Mouse (Mus musculus) midbrain, embryonic 14.5 days (tissue): Measurements from ENCODE around the gene Rerg. TPM values are rescaled to one million over a fixed set of nuclear protein-coding genes. Genes with fewer than 3 reads are reported as not detected.

Experiments
- ATAC-seq: fragments of 200-750 bp; cut with Nextera tagmentation; 2 replicates; pipeline ENCODE4 v1.8.0; 2017; ENCODE audit warnings: moderate number of reproducible peaks, moderate library complexity; ENCODE audit not compliant: low FRiP score, low TSS enrichment
- DNase-seq: peaks from one replicate; pipeline ENCODE4 v3.0.0-alpha.2; 2015
- H3K27ac ChIP-seq: fragments of 300-500 bp; sonication (generic); replicated peaks from 2 replicates; pipeline ENCODE4 v1.5.1; 2014; ENCODE audit warnings: mild to moderate bottlenecking, low read depth, low read length, moderate library complexity
- H3K27me3 ChIP-seq: fragments of 300-500 bp; sonication (generic); 2 replicates; pipeline ENCODE4 v1.6.1; 2014; ENCODE audit warnings: low read length, control low read depth, mixed read lengths; ENCODE audit not compliant: control insufficient read depth, insufficient read depth
- H3K36me3 ChIP-seq: fragments of 300-500 bp; sonication (generic); 2 replicates; pipeline ENCODE4 v1.6.1; 2014; ENCODE audit warnings: low read length, control low read depth; ENCODE audit not compliant: control insufficient read depth, insufficient read depth
- H3K4me1 ChIP-seq: fragments of 300-500 bp; sonication (generic); 2 replicates; pipeline ENCODE4 v1.6.1; 2014; ENCODE audit warnings: mild to moderate bottlenecking, antibody characterized with exemption, low read length, control low read depth; ENCODE audit not compliant: control insufficient read depth, insufficient read depth
- H3K4me2 ChIP-seq: fragments of 300-500 bp; sonication (generic); 2 replicates; pipeline ENCODE4 v1.6.1; 2014; ENCODE audit warnings: mild to moderate bottlenecking, low read length, moderate library complexity
- H3K4me3 ChIP-seq: fragments of 300-500 bp; sonication (generic); replicated peaks from 2 replicates; pipeline ENCODE4 v1.5.1; 2014; ENCODE audit warnings: low read depth, low read length
- H3K9ac ChIP-seq: fragments of 300-500 bp; sonication (generic); replicated peaks from 2 replicates; pipeline ENCODE4 v1.6.1; 2014; ENCODE audit warnings: mild to moderate bottlenecking, low read length, moderate library complexity
- H3K9me3 ChIP-seq: fragments of 300-500 bp; sonication (generic); 2 replicates; pipeline ENCODE4 v1.6.1; 2016; ENCODE audit warnings: low read length, control low read depth, mixed read lengths; ENCODE audit not compliant: control insufficient read depth
- WGBS: fragments of 180-500 bp; shearing (Covaris S2); extraction: QIAGEN DNeasy Blood & Tissue Kit; methylation state at CpG from one replicate; pipeline ENCODE4 v1.1.7; 2014; 5-methylcytosine and 5-hydroxymethylcytosine counted together
- polyA plus RNA-seq: library from polyadenylated mRNA; unstranded; fragments of >200 nt; fragmentation: Nextera tagmentation; extraction: Ambion mirVana; gene quantifications from 2 replicates; pipeline ENCODE4 v1.2.1, GENCODE M21; 2014

The Rerg gene
- polyA plus RNA-seq, 1 experiment from 2014 or later = 5.9 TPM

DNA sequence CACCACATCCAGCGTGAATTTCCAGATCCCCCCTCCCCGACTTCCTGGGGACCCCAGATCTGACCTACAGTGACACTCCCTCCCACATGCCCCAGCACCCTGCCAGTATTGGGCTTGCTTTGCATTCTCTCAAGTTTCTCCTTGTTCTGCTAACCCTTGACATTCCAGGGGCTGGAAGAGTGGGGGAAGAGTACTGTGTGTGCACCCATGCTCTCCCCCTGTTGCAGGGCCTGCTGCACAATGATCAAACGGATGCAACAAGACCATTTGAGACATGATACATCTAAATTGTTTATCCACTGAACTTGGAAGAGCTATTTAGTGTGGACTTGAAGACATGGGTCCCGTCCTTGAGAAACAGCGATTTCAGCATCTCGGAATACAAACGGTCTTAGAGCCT, 349 bp upstream of the Rerg start:
- Histone ChIP-seq H3K9ac (no peak overlapping the region), H3K36me3 (no peaks in the 10 kb centered on the region), H3K4me3 (no peak overlapping the region), H3K9me3 (no peaks in the 10 kb centered on the region), H3K4me2 (no peak overlapping the region), H3K27me3 (peaks cover 4% of the 10 kb centered on the region; the same call in 1 of the 2 replicates), H3K4me1 (0 out of 2 replicates have a peak, but pooled peaks cover 4% of the 10 kb centered on the region), H3K27ac (no peak overlapping the region)
- DNase-seq = no peak
- WGBS = 47% methylated on average over 7 of the region's 7 CpGs
- no peak for ATAC-seq

DNA sequence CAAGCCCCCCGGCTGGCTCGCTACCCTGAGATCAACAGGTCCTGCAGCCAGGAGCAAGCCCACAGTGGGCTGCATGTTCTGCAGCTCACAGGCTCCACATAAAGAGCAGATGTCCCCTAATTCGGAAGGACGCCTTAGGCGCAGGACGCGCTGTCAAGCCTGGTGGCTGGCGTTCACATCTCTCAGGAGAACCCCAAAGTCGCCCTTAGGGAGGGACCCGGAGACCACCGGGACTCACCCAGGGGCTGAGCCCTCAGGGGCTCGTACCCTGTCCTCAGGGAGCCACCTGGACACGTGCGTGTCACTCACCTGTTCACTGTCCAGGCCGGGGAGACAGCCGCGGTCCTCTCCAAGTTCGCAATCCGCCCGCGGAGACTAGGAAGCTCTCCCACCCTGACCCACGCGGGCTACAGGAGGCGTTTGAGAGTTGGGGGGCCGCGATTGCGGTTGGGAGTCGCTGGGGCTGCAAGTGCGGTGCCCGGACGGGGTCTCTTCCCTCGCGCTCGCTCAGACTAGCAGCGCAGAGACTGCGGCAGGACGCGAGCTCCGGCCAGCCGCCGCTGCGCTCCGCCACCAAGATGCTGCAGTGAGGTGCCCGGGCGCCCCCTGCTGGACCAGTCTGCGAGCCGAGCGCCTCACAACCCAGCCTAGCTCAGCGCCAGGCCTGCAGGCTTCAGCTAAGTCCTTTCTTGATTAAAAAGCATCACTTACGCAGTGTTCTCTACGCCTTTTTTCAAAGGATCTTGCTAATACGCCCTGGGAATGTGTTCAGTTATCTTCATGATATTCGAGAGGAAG, 927 bp downstream of the Rerg start:
- H3K4me2 ChIP-seq = peak overlapping the region; percentile 93
- H3K9me3 ChIP-seq = no peaks in the 10 kb centered on the region
- H3K9ac ChIP-seq = peak overlapping the region; percentile 57
- DNase-seq (peak; percentile 96), ATAC-seq (peak; percentile 93)
- WGBS = under 1% methylated on average over 53 of the region's 53 CpGs
- H3K36me3 ChIP-seq = no peaks in the 10 kb centered on the region
- H3K27me3 ChIP-seq = peaks cover 4% of the 10 kb centered on the region; the same call in 1 of the 2 replicates
- H3K4me3 ChIP-seq = peak overlapping the region; percentile 52
- H3K27ac ChIP-seq = 0 out of 2 replicates have a peak overlapping the region, but pooled peaks have one; percentile 5
- H3K4me1 ChIP-seq = 0 out of 2 replicates have a peak, but pooled peaks cover 4% of the 10 kb centered on the region

DNA sequence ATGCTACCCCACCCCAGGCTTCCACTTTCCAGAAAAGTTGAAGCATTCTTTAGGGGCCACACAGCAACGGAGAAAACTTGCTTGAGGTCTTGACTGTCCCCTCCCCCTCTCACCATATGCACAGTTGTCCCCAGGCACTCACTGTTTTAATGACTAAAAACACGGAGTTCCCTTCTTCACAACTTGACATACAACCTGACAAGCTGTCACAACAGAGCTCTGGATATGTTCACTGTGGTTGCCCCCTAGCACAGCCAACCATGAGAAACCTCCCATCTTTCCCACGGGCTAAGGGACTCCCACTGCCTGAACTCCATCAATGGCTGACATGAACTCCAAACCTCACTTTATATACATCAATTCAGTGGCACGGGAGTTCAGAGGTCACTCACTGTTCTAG, 3.5 kb downstream of the Rerg start:
- Histone ChIP-seq H3K36me3 (no peaks in the 10 kb centered on the region), H3K4me2 (no peak overlapping the region), H3K27ac (no peak overlapping the region), H3K9ac (no peak overlapping the region), H3K4me3 (no peak overlapping the region), H3K4me1 (0 out of 2 replicates have a peak, but pooled peaks cover 4% of the 10 kb centered on the region), H3K27me3 (peaks cover 4% of the 10 kb centered on the region; the same call in 1 of the 2 replicates), H3K9me3 (no peaks in the 10 kb centered on the region)
- WGBS = 62% methylated on average over 4 of the region's 4 CpGs
- DNase-seq = no peak
- ATAC-seq = no peak

DNA sequence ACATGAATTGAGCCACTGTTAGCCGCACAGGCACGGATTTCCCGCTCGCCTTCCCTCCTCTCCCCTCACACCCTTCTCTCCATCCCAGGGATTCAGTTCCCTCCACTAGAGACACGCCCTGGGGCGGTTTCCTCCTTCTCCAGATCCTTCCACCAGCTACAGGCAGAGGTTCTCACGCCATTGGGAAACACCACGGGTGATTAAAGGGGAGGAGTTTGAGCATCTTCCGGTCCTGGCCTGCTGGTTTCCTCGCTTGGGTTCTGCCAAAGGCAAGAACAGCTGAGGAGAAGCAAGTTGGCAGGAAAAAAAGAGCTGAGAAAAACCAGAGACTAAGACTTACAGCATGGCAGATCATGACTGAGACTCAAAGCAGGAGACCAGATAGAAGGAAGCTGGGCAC, 6.7 kb downstream of the Rerg start:
- WGBS = 67% methylated on average over 10 of the region's 10 CpGs
- H3K9me3 ChIP-seq = no peaks in the 10 kb centered on the region
- H3K4me3 ChIP-seq = no peak overlapping the region
- no peak for ATAC-seq
- no peak overlapping the region for H3K9ac ChIP-seq
- no peak overlapping the region for H3K27ac ChIP-seq
- DNase-seq = no peak
- no peak overlapping the region for H3K4me2 ChIP-seq
- no peaks in the 10 kb centered on the region for H3K4me1 ChIP-seq
- no peaks in the 10 kb centered on the region for H3K36me3 ChIP-seq
- H3K27me3 ChIP-seq = no peaks in the 10 kb centered on the region

DNA sequence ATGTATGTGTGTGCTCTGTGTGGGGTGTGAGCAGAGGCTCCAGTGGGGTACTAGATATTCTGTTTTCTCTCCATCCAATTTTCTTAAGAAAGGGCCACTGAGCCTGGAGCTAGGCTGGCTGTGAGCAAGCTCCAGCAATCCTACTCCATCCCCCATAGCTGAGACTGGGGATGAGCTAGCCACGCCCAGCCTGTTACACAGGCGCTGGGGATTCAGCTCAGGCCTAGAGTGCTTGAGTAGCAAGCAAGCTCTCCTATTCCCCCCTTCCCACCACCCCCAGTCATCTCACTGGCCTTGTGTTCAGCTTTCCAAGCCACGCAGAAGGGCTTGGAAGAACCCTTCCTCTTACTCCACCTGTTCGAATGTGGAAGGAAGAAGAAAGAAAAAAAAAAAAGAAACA, 7.2 kb downstream of the Rerg start:
- no peak overlapping the region for H3K9ac ChIP-seq
- ATAC-seq = no peak

DNA sequence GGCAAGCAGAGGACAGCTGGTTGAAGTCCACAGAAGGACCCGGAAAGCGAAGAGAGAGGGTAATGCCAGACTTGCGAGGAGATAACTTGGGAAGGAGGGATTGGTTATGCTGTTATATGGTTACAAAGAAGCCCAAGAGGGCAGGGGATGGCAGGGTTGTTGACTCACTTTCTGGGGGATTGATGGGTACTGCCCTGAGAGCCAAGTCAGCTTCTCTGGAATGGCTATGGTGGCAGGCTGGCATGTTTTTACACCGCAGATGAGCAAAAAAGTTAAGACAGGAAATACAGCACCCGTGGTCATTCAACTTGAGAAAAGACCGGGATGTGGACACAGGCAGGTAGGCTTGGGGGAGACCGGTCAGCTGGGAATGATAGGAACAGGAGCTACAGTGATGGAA, 7.8 kb downstream of the Rerg start:
- no peak for ATAC-seq
- Histone ChIP-seq H3K4me3 (no peak overlapping the region), H3K9me3 (no peaks in the 10 kb centered on the region), H3K27me3 (no peaks in the 10 kb centered on the region), H3K36me3 (no peaks in the 10 kb centered on the region), H3K27ac (no peak overlapping the region), H3K4me2 (no peak overlapping the region), H3K4me1 (no peaks in the 10 kb centered on the region), H3K9ac (no peak overlapping the region)
- WGBS = 94% methylated on average over 7 of the region's 7 CpGs
- no peak for DNase-seq

More for the DNA sequence above, 7.2 kb downstream of the Rerg start:
- no peak overlapping the region for H3K27ac ChIP-seq
- H3K4me1 ChIP-seq = no peaks in the 10 kb centered on the region
- H3K36me3 ChIP-seq = no peaks in the 10 kb centered on the region
- no peaks in the 10 kb centered on the region for H3K9me3 ChIP-seq
- H3K27me3 ChIP-seq = no peaks in the 10 kb centered on the region
- WGBS = 75% methylated on average over 4 of the region's 4 CpGs
- H3K4me3 ChIP-seq = no peak overlapping the region
- no peak for DNase-seq
- no peak overlapping the region for H3K4me2 ChIP-seq

DNA sequence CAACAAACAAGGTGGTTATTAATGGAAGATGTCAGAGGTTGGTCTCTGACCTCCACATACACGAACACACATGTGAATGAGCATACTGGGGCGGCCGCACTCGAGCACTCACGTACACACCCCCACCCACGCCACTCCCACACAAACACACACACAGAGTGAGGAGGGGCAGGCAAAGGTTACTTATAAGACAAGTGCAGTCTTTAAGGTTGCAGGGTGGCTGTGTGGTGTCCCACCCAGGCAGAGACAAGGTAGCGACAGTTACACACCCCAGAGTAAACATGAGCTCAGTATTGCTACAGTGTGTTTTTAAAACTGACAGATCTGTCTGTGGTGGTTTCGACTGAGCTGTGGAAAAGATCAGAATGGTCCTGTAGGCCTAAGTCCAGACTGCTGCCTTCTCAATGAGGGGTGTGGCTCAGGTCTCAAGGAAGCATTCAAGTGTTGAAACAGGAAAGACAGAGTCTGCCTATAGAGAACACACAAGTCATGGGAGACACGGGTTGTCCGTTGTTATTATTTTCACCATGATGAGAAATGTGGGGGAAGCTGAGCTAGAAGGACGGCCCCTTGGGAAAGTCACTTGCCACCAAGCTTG, 8.7 kb downstream of the Rerg start:
- Histone ChIP-seq H3K27ac (no peak overlapping the region), H3K4me3 (no peak overlapping the region), H3K4me1 (no peaks in the 10 kb centered on the region), H3K36me3 (no peaks in the 10 kb centered on the region), H3K9me3 (no peaks in the 10 kb centered on the region), H3K4me2 (no peak overlapping the region), H3K9ac (no peak overlapping the region), H3K27me3 (no peaks in the 10 kb centered on the region)
- DNase-seq = no peak
- 90% methylated on average over 11 of the region's 11 CpGs for WGBS
- no peak for ATAC-seq

DNA sequence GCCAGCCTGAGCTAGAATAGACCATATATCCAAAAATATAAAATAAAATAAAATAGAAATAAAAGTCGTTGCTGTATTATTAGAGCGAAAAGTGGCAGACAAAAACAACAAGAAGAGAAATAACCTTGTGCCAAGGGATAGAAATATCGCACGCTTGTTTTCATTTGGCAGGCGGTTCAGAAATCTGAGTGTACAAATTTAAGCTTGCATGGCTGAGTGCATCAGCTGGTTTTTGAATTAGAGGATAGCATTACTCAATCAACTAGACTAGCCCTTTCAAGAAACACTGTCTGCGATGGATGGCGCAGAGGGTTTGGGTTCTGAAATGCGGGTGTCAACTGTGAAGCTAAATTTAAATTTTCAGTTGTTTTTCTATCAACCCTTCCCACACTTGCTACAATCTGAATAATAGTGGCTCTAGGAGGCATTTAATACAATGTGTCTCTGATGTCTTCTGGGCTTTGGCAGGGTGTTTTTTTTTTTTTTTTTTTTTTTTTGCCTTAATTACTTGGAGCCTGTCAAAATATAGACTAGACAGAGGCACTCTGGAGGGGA, 10.8 kb downstream of the Rerg start:
- Histone ChIP-seq H3K9ac (no peak overlapping the region), H3K4me1 (no peaks in the 10 kb centered on the region), H3K27ac (no peak overlapping the region), H3K36me3 (no peaks in the 10 kb centered on the region), H3K4me3 (no peak overlapping the region), H3K9me3 (no peaks in the 10 kb centered on the region), H3K4me2 (no peak overlapping the region), H3K27me3 (no peaks in the 10 kb centered on the region)
- ATAC-seq (no peak), DNase-seq (no peak)
- 89% methylated on average over 8 of the region's 8 CpGs for WGBS
